Mouse (Mus musculus) MEL (cell line): ENCODE data around the gene Pomt1. TPM values are rescaled to one million over a fixed set of nuclear protein-coding genes. Genes with fewer than 3 reads are reported as not detected.

Source experiments
- DNase-seq: peaks from one replicate; pipeline ENCODE4 v3.0.0; 2011; ENCODE audit warnings: low read depth, low spot score
- H3K27ac ChIP-seq: 2 replicates; pipeline ENCODE4 v1.5.1; 2012; ENCODE audit warnings: low read depth, mild to moderate bottlenecking, control low read depth, low read length, moderate library complexity; ENCODE audit not compliant: control insufficient read depth
- H3K27me3 ChIP-seq, 2 experiments: fragments of 150-350 bp in 1 of 2; sonication (generic) in 1 of 2; 2 replicates each; pipeline ENCODE4 v1.6.1; 2012; ENCODE audit warnings: low read length in 2 of 2, mild to moderate bottlenecking in 2 of 2, improper control_type of control experiment in 1 of 2, moderate library complexity in 1 of 2; ENCODE audit not compliant: insufficient read depth in 2 of 2, control insufficient read depth in 1 of 2
- H3K36me3 ChIP-seq, 2 experiments: 2 replicates each; pipeline ENCODE4 v1.6.1; 2012 to 2014; ENCODE audit warnings: low read length in 2 of 2, improper control_type of control experiment in 1 of 2, inconsistent platforms in 1 of 2, mild to moderate bottlenecking in 1 of 2; ENCODE audit not compliant: insufficient read depth in 2 of 2, control insufficient read depth in 1 of 2
- H3K4me1 ChIP-seq, 2 experiments: fragments of 150-350 bp in 1 of 2; sonication (generic) in 1 of 2; 2 replicates each; pipeline ENCODE4 v1.6.1; 2012; ENCODE audit warnings: low read length in 2 of 2, improper control_type of control experiment in 1 of 2, mild to moderate bottlenecking in 1 of 2; ENCODE audit not compliant: insufficient read depth in 2 of 2, control insufficient read depth in 1 of 2
- H3K4me3 ChIP-seq, 2 experiments: fragments of 150-350 bp in 1 of 2; sonication (generic) in 1 of 2; 2 replicates each; pipeline ENCODE4 v1.5.1; 2012; ENCODE audit warnings: low read depth in 2 of 2, low read length in 2 of 2, mild to moderate bottlenecking in 2 of 2, moderate library complexity in 2 of 2, control low read depth in 1 of 2, improper control_type of control experiment in 1 of 2; ENCODE audit not compliant: control insufficient read depth in 1 of 2, insufficient read depth in 1 of 2
- H3K79me2 ChIP-seq: 2 replicates; pipeline ENCODE4 v1.6.1; 2012; ENCODE audit warnings: mild to moderate bottlenecking, low read length, moderate library complexity; ENCODE audit not compliant: control insufficient read depth, poor library complexity, insufficient read depth
- H3K9ac ChIP-seq: 2 replicates; pipeline ENCODE4 v1.6.1; 2012; ENCODE audit warnings: low read depth, mild to moderate bottlenecking, control low read depth, low read length, moderate library complexity; ENCODE audit not compliant: control insufficient read depth, poor library complexity, severe bottlenecking
- H3K9me3 ChIP-seq: fragments of 150-350 bp; sonication (generic); replicated peaks from 2 replicates; pipeline ENCODE4 v1.6.1; 2012; ENCODE audit warnings: mild to moderate bottlenecking, low read length, improper control_type of control experiment, moderate library complexity; ENCODE audit not compliant: insufficient read depth
- CHD1 ChIP-seq: IDR thresholded peaks from 2 replicates; pipeline ENCODE4 v1.6.1; 2012; ENCODE audit warnings: low read depth, mild to moderate bottlenecking, inconsistent platforms, low read length, improper control_type of control experiment
- E2F4 ChIP-seq: IDR thresholded peaks from 2 replicates; pipeline ENCODE4 v1.6.1; 2011; ENCODE audit warnings: low read depth, low read length, improper control_type of control experiment, borderline replicate concordance
- ETS1 ChIP-seq: IDR thresholded peaks from 2 replicates; pipeline ENCODE4 v1.6.1; 2012; ENCODE audit warnings: low read depth, mild to moderate bottlenecking, inconsistent platforms, low read length, improper control_type of control experiment, moderate library complexity
- GABPA ChIP-seq: IDR thresholded peaks from 2 replicates; pipeline ENCODE4 v1.6.1; 2012; ENCODE audit warnings: low read depth, mild to moderate bottlenecking, inconsistent platforms, low read length, improper control_type of control experiment, moderate library complexity
- GATA1 ChIP-seq: IDR thresholded peaks from 2 replicates; pipeline ENCODE4 v1.6.1; 2011; ENCODE audit warnings: low read depth, low read length, improper control_type of control experiment
- HCFC1 ChIP-seq: IDR thresholded peaks from 2 replicates; pipeline ENCODE4 v1.6.1; 2012; ENCODE audit warnings: low read depth, mild to moderate bottlenecking, inconsistent platforms, low read length, improper control_type of control experiment, moderate library complexity
- MAFK ChIP-seq: IDR thresholded peaks from 2 replicates; pipeline ENCODE4 v1.6.1; 2011; ENCODE audit warnings: low read depth, mild to moderate bottlenecking, low read length, improper control_type of control experiment, borderline replicate concordance
- MAX ChIP-seq: IDR thresholded peaks from 2 replicates; pipeline ENCODE4 v1.6.1; 2011; ENCODE audit warnings: low read length, improper control_type of control experiment
- MYB ChIP-seq: IDR thresholded peaks from 2 replicates; pipeline ENCODE4 v1.6.1; 2011; ENCODE audit warnings: mild to moderate bottlenecking, low read depth, low read length, improper control_type of control experiment
- MYC ChIP-seq: IDR thresholded peaks from 2 replicates; pipeline ENCODE4 v1.6.1; 2011; ENCODE audit warnings: low read depth, mild to moderate bottlenecking, low read length, improper control_type of control experiment, moderate library complexity
- RAD21 ChIP-seq: IDR thresholded peaks from 2 replicates; pipeline ENCODE4 v1.6.1; 2011; ENCODE audit warnings: mild to moderate bottlenecking, low read depth, low read length, improper control_type of control experiment
- TBP ChIP-seq: IDR thresholded peaks from 2 replicates; pipeline ENCODE4 v1.8.0; 2011; ENCODE audit warnings: low read depth, low read length, improper control_type of control experiment
- UBTF ChIP-seq: IDR thresholded peaks from 2 replicates; pipeline ENCODE4 v1.6.1; 2012; ENCODE audit warnings: low read depth, mild to moderate bottlenecking, inconsistent platforms, low read length, improper control_type of control experiment, moderate library complexity, borderline replicate concordance; ENCODE audit not compliant: insufficient read depth
- USF1 ChIP-seq: IDR thresholded peaks from 2 replicates; pipeline ENCODE4 v1.6.1; 2014; ENCODE audit warnings: low read depth, mild to moderate bottlenecking, inconsistent platforms, low read length, improper control_type of control experiment, moderate library complexity
- USF2 ChIP-seq, 2 experiments: IDR thresholded peaks; 2 replicates each; pipeline ENCODE4 v1.6.1; 2011 to 2012; ENCODE audit warnings: improper control_type of control experiment in 2 of 2, low read length in 2 of 2, borderline replicate concordance in 1 of 2, inconsistent platforms in 1 of 2, low read depth in 1 of 2, mild to moderate bottlenecking in 1 of 2; ENCODE audit not compliant: insufficient read depth in 1 of 2
- ZKSCAN1 ChIP-seq: IDR thresholded peaks from 2 replicates; pipeline ENCODE4 v1.6.1; 2012; ENCODE audit warnings: low read depth, mild to moderate bottlenecking, inconsistent platforms, low read length, improper control_type of control experiment, moderate library complexity
- ZMIZ1 ChIP-seq: IDR thresholded peaks from 2 replicates; pipeline ENCODE4 v1.6.1; 2012; ENCODE audit warnings: low read depth, mild to moderate bottlenecking, inconsistent platforms, low read length, improper control_type of control experiment, moderate library complexity
- ZNF384 ChIP-seq: IDR thresholded peaks from 2 replicates; pipeline ENCODE4 v1.6.1; 2012; ENCODE audit warnings: low read depth, mild to moderate bottlenecking, inconsistent platforms, low read length, improper control_type of control experiment
- polyA plus RNA-seq, 2 experiments: library from polyadenylated mRNA; stranded (reverse) in 1 of 2; unstranded in 1 of 2; fragments of >175 nt in 1 of 2; fragments of >200 nt in 1 of 2; gene quantifications; 2 replicates each; pipeline versions ENCODE4 v1.2.1 to v1.2.4; 2012; ENCODE audit warnings: low replicate concordance in 2 of 2, low read depth in 1 of 2; ENCODE audit not compliant: insufficient read length in 2 of 2, insufficient read depth in 1 of 2, missing spikeins in 1 of 2
- total RNA-seq: library from RNA; depleted of rRNA; stranded (reverse); fragments of 300-350 nt; gene quantifications from 2 replicates; pipeline ENCODE4 v1.2.3, GENCODE M21; 2012

The Pomt1 gene
- total and polyA plus RNA-seq, 3 experiments, result 34.2 to 42.8 TPM; not detected in 1

DNA sequence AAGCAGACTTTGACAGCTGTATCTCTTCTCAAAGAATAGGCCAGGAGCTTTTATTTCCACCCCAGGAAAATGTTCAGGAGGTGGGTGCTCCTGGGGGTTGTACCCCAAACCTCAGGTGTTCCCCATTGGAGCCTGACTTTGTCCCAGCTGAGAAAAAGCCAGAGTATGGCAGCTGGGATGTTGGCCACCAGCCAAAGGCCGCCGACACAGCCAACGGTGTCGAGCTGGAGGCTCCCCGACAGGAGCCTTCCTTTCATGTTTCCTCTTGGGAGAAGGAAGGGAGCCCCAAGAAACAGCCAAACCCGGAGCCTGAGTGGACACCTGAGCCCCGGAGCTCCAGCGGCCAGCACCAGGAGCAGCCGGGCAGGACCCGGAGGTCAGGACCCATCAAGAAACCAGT is 23.4 kb upstream of the Pomt1 start:
- Histone ChIP-seq H3K27ac (no peak overlapping the region), H3K4me3 (no peak overlapping the region), H3K4me1 (no peaks in the 10 kb centered on the region), H3K79me2 (no peaks in the 10 kb centered on the region; the same call in 1 of the 2 replicates), H3K27me3 (no peaks in the 10 kb centered on the region), H3K9ac (no peak overlapping the region), H3K9me3 (no peaks in the 10 kb centered on the region), H3K36me3 (peaks cover 0 to 11% of the 10 kb centered on the region in 2 experiments; a peak in 2 of 4 replicates)
- DNase-seq, result no peak
- TF ChIP-seq GATA1 (no peak), RAD21 (no peak), CHD1 (no peak), MAFK (no peak), USF2 (IDR thresholded peaks at IDR 0.05; ENCODE audit: borderline replicate concordance in 1 of 2, insufficient read depth in 1 of 2, low read depth in 1 of 2, low read length in 2 of 2) (no peak), ZMIZ1 (no peak)

DNA sequence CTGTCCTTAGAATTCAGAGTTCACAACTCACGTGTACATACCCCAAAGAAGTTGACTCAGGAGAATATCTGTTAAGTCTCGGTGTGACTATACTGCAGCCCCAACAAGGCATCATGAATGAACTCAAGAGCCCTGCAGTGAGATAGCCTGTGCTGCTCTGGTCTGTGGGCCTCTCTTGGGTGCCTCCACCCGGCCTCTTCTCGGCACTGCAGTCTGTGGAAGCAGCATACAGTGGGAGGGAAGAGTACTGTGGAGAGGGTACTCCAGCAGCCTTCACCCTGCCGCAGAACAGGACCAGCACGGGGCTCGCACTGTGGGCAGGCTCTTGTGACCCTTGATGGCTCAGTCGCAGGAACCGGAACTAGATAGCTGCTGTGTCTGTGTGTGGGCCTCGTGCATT is 20.8 kb upstream of the Pomt1 start:
- H3K79me2 ChIP-seq, result no peaks in the 10 kb centered on the region; the same call in 1 of the 2 replicates
- no peak overlapping the region for H3K4me3 ChIP-seq
- no peaks in the 10 kb centered on the region for H3K9me3 ChIP-seq
- H3K27me3 ChIP-seq, result no peaks in the 10 kb centered on the region
- no peak overlapping the region for H3K27ac ChIP-seq
- no peak overlapping the region for H3K9ac ChIP-seq
- H3K4me1 ChIP-seq, result no peaks in the 10 kb centered on the region
- no peak for TF ChIP-seq GATA1
- no peak for TF ChIP-seq GABPA
- no peak for TF ChIP-seq HCFC1
- TF ChIP-seq MYB, result no peak
- TF ChIP-seq MAFK, result no peak
- TF ChIP-seq UBTF, result no peak
- TF ChIP-seq ZNF384, result no peak
- TF ChIP-seq, all 39 proteins: peak for 0
- no peak for DNase-seq
- H3K36me3 ChIP-seq, result peaks cover 0 to 2% of the 10 kb centered on the region in 2 experiments; a peak in 2 of 4 replicates

DNA sequence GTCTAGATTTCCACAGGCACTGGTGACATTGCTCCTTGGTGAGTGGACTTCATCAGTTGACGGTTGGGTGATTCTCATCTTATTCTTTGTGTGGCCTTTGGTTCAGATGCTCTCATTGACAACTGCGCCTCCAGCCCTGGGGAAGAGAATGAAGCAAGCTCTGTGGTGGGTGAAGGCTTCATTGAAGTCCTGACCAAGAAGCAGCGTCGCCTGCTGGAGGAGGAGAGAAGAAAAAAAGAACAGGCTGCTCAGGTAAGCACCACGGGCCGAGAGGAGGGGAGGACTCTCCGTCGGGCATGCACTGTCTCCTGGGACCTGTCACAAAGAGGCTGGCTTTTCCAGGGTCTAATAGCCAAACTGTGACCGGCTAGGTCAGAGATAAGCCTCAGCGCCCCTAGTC is 19.9 kb upstream of the Pomt1 start:
- Histone ChIP-seq H3K9ac (no peak overlapping the region), H3K4me1 (no peaks in the 10 kb centered on the region), H3K27me3 (no peaks in the 10 kb centered on the region), H3K36me3 (no peaks in the 10 kb centered on the region; a peak in 1 of 4 replicates), H3K27ac (no peak overlapping the region), H3K79me2 (no peaks in the 10 kb centered on the region; the same call in 1 of the 2 replicates), H3K9me3 (no peaks in the 10 kb centered on the region), H3K4me3 (no peak overlapping the region)
- no peak for DNase-seq
- TF ChIP-seq MYC (no peak), E2F4 (no peak), TBP (no peak), USF1 (no peak), ZKSCAN1 (no peak), ETS1 (no peak), MAX (no peak), RAD21 (no peak)
